Mouse (Mus musculus): ENCODE measurements around the gene Pigb.

DNA sequence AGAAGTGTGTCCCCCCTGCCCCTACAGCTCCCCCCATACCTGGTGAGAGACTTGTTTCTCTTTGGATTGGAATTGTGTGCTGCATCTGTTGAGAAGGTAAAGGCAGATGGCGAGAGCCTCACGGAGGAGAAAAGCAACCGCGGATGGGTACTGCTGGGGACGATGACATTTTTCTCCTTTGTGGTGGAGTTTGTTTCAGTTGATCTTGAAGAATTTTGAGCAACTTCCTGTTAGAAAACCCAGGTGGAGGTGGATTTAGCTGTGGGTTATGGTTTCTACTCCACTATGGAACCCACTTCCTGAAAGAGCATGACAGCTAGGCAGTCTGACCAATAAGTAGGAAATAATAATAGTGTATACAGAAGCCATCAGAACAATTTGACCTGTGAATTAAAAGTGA lies 33.0 kb upstream of the Pigb start:
- no peak for TF ChIP-seq CTCF (IDR thresholded peaks at IDR 0.05; ENCODE audit: low read depth)
- TF ChIP-seq EP300 (IDR thresholded peaks at IDR 0.05; ENCODE audit: low read depth), result no peak

Measured in liver, postnatal 0 days (tissue).